7 mouse cellular contexts compared by ENCODE assay signal in the genomic region with DNA sequence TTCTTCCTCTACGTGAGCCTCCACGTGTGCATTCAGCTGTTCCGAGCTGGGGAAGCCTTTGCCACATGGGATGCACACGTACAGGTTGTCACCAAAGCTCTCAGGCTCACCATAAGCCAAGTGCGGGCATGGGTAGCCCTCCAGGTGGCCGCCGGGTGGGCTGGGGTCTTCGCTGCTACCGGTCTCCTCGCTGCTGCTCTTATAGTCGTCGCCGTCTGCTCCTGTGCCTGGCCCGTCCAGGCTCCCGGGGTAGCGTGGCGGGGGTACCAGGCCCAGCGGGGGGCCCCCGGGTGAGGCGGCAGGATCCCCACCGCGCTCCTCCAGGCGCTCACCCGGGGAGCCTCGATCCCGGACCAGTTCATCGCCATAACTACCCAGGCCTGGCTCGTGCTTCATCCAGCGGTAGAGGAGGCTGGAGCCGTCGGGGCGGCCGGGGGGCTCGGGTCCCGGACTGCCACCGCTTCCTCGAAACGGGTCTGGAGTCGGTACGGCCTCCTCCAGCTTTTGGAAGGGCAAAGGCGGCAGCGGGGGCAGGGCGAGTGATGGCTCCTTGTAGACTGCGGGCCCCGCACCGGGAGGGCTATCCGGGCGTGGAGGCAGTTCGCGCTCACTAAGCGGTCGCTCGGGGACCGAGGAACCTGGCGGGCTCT. TPM values are rescaled to one million over a fixed set of nuclear protein-coding genes. Genes with fewer than 3 reads are reported as not detected.
DNase-seq lines count a peak whose midpoint lies in the region; ATAC-seq and TF ChIP-seq lines count a peak whose summit lies in the region.

No protein-coding gene starts in this region.

- no peak for ATAC-seq in forebrain, embryonic 15.5 days (replicated peaks)
- ATAC-seq in intestine, embryonic 14.5 days (replicated peaks; ENCODE audit: low FRiP score, low TSS enrichment, low read depth) = no peak
- no peak for ATAC-seq in midbrain, embryonic 14.5 days (ENCODE audit: low FRiP score, low TSS enrichment)

- peak overlapping the region; percentile 25 for H3K9ac ChIP-seq in forebrain, embryonic 15.5 days (replicated peaks)
- H3K9ac ChIP-seq in intestine, embryonic 14.5 days (ENCODE audit: low read length) = peak overlapping the region; percentile 92
- no peak overlapping the region for H3K9ac ChIP-seq in midbrain, embryonic 14.5 days (replicated peaks; ENCODE audit: low read length)

- peaks cover 34% of the 10 kb centered on the region for H3K27me3 ChIP-seq in spleen, adult 2 months (ENCODE audit: control insufficient read depth, insufficient read depth, low read length)
- H3K27me3 ChIP-seq in forebrain, embryonic 15.5 days = peaks cover 66% of the 10 kb centered on the region
- H3K27me3 ChIP-seq in intestine, embryonic 14.5 days (replicated peaks; ENCODE audit: control insufficient read depth, insufficient read depth, low read length) = peaks cover 37% of the 10 kb centered on the region
- peaks cover 78% of the 10 kb centered on the region for H3K27me3 ChIP-seq in midbrain, embryonic 14.5 days (ENCODE audit: control insufficient read depth, insufficient read depth, low read length)

- peaks cover 10% of the 10 kb centered on the region for H3K36me3 ChIP-seq in spleen, adult 2 months (ENCODE audit: control insufficient read depth, insufficient read depth, low read length)
- peaks cover 8% of the 10 kb centered on the region; the same call in 1 of the 2 replicates for H3K36me3 ChIP-seq in forebrain, embryonic 15.5 days
- peaks cover 49% of the 10 kb centered on the region for H3K36me3 ChIP-seq in intestine, embryonic 14.5 days (ENCODE audit: control insufficient read depth, insufficient read depth, low read length)
- H3K36me3 ChIP-seq in midbrain, embryonic 14.5 days (ENCODE audit: control insufficient read depth, insufficient read depth, low read length) = peaks cover 25% of the 10 kb centered on the region

- peaks cover 42% of the 10 kb centered on the region for H3K4me1 ChIP-seq in spleen, adult 2 months (ENCODE audit: control insufficient read depth, insufficient read depth, insufficient read length)
- peaks cover 58% of the 10 kb centered on the region for H3K4me1 ChIP-seq in forebrain, embryonic 15.5 days
- H3K4me1 ChIP-seq in intestine, embryonic 14.5 days (replicated peaks; ENCODE audit: control insufficient read depth, insufficient read depth, low read length) = peaks cover 34% of the 10 kb centered on the region
- H3K4me1 ChIP-seq in midbrain, embryonic 14.5 days (ENCODE audit: control insufficient read depth, insufficient read depth, low read length) = peaks cover 16% of the 10 kb centered on the region

- H3K27ac ChIP-seq in spleen, adult 2 months (ENCODE audit: insufficient read depth, low read length) = 0 out of 2 replicates have a peak overlapping the region, but pooled peaks have one; percentile 29
- H3K27ac ChIP-seq in forebrain, embryonic 15.5 days (replicated peaks) = no peak overlapping the region
- H3K27ac ChIP-seq in intestine, embryonic 14.5 days (ENCODE audit: low read depth) = peak overlapping the region; percentile 95
- H3K27ac ChIP-seq in midbrain, embryonic 14.5 days (replicated peaks; ENCODE audit: low read depth, low read length) = no peak overlapping the region

- peak overlapping the region; percentile 86 for H3K4me2 ChIP-seq in forebrain, embryonic 15.5 days (replicated peaks)
- peak overlapping the region; percentile 77 for H3K4me2 ChIP-seq in intestine, embryonic 14.5 days (ENCODE audit: low read length)
- H3K4me2 ChIP-seq in midbrain, embryonic 14.5 days (ENCODE audit: low read length) = peak overlapping the region; percentile 76

- no peak for TF ChIP-seq CTCF in spleen, adult 2 months (IDR thresholded peaks at IDR 0.05; ENCODE audit: extremely low read depth, insufficient read depth, insufficient read length, insufficient replicate concordance)

- peak overlapping the region; percentile 5; the same call in 1 of the 2 replicates for H3K4me3 ChIP-seq in spleen, adult 2 months (ENCODE audit: extremely low read depth, insufficient read depth, insufficient read length)
- peak overlapping the region; percentile 45 for H3K4me3 ChIP-seq in forebrain, embryonic 15.5 days
- peak overlapping the region; percentile 65 for H3K4me3 ChIP-seq in intestine, embryonic 14.5 days (ENCODE audit: low read depth, low read length)
- peak overlapping the region; percentile 42 for H3K4me3 ChIP-seq in midbrain, embryonic 14.5 days (replicated peaks; ENCODE audit: low read depth, low read length)

- no peak for TF ChIP-seq POLR2A in spleen, adult 2 months (IDR thresholded peaks at IDR 0.05; ENCODE audit: low read depth, low read length)

- DNase-seq in spleen, adult 2 months (ENCODE audit: low read depth in 1 of 2, low spot score in 2 of 2) = no peak
- DNase-seq in spleen, postnatal 36 days (ENCODE audit: low spot score in 2 of 2) = no peak
- no peak for DNase-seq in intestine, embryonic 14.5 days (ENCODE audit: low spot score)
- no peak for DNase-seq in midbrain, embryonic 14.5 days
- no peak for DNase-seq in urinary bladder, adult 2 months (ENCODE audit: low spot score)
- DNase-seq in cerebellum, adult 8-10 months = no peak

- H3K9me3 ChIP-seq in forebrain, embryonic 15.5 days = no peaks in the 10 kb centered on the region
- no peaks in the 10 kb centered on the region for H3K9me3 ChIP-seq in intestine, embryonic 14.5 days (ENCODE audit: control insufficient read depth, low read length)
- no peaks in the 10 kb centered on the region for H3K9me3 ChIP-seq in midbrain, embryonic 14.5 days (ENCODE audit: control insufficient read depth, low read length)

- WGBS in spleen, adult 2 months = 19% methylated on average over 55 of the region's 55 CpGs
- 4% methylated on average over 55 of the region's 55 CpGs for WGBS in forebrain, embryonic 15.5 days
- 10% methylated on average over 54 of the region's 55 CpGs for WGBS in intestine, embryonic 14.5 days
- 2% methylated on average over 55 of the region's 55 CpGs for WGBS in midbrain, embryonic 14.5 days

RNA-seq across cellular contexts. Expression of a gene that starts 3.0 kb away (rescaled TPM):
- 9.2 and 13.2 TPM in 2 replicates for polyA plus RNA-seq in spleen, adult 2 months (2012; rRNA removed)
- 2.1 and 2.2 TPM in 2 replicates for polyA plus RNA-seq in forebrain, embryonic 15.5 days (2015; fragmentation: Nextera tagmentation; extraction: Ambion mirVana)
- polyA plus RNA-seq in intestine, embryonic 14.5 days (2014; fragmentation: Nextera tagmentation; extraction: Ambion mirVana) = 13.0 and 14.5 TPM in 2 replicates
- polyA plus RNA-seq in midbrain, embryonic 14.5 days (2014; fragmentation: Nextera tagmentation; extraction: Ambion mirVana) = 0.66 and 0.92 TPM in 2 replicates
- 16.9 and 20.7 TPM in 2 replicates for polyA plus RNA-seq in urinary bladder, adult 2 months (2012; rRNA removed)

RNA-seq across cellular contexts. Expression of a gene that starts 12.3 kb away (rescaled TPM):
- polyA plus RNA-seq in spleen, adult 2 months (2012; rRNA removed) = 17.2 and 18.4 TPM in 2 replicates
- 15.4 and 21.6 TPM in 2 replicates for polyA plus RNA-seq in forebrain, embryonic 15.5 days (2015; fragmentation: Nextera tagmentation; extraction: Ambion mirVana)
- polyA plus RNA-seq in intestine, embryonic 14.5 days (2014; fragmentation: Nextera tagmentation; extraction: Ambion mirVana) = 29.9 and 32.2 TPM in 2 replicates
- 15.4 and 20.2 TPM in 2 replicates for polyA plus RNA-seq in midbrain, embryonic 14.5 days (2014; fragmentation: Nextera tagmentation; extraction: Ambion mirVana)
- 16.0 and 19.9 TPM in 2 replicates for polyA plus RNA-seq in urinary bladder, adult 2 months (2012; rRNA removed)

RNA-seq across cellular contexts. Expression of a gene that starts 24.7 kb away (rescaled TPM):
- polyA plus RNA-seq in spleen, adult 2 months (2012; rRNA removed) = 29.2 and 33.3 TPM in 2 replicates
- polyA plus RNA-seq in forebrain, embryonic 15.5 days (2015; fragmentation: Nextera tagmentation; extraction: Ambion mirVana) = 14.8 and 16.2 TPM in 2 replicates
- polyA plus RNA-seq in intestine, embryonic 14.5 days (2014; fragmentation: Nextera tagmentation; extraction: Ambion mirVana) = 27.9 and 31.5 TPM in 2 replicates
- polyA plus RNA-seq in midbrain, embryonic 14.5 days (2014; fragmentation: Nextera tagmentation; extraction: Ambion mirVana) = 13.7 and 14.8 TPM in 2 replicates
- polyA plus RNA-seq in urinary bladder, adult 2 months (2012; rRNA removed) = 20.1 and 26.6 TPM in 2 replicates

RNA-seq across cellular contexts. Expression of a gene that starts 27.3 kb away (rescaled TPM):
- polyA plus RNA-seq in spleen, adult 2 months (2012; rRNA removed) = 11.1 and 12.7 TPM in 2 replicates
- 5.6 and 6.9 TPM in 2 replicates for polyA plus RNA-seq in forebrain, embryonic 15.5 days (2015; fragmentation: Nextera tagmentation; extraction: Ambion mirVana)
- polyA plus RNA-seq in intestine, embryonic 14.5 days (2014; fragmentation: Nextera tagmentation; extraction: Ambion mirVana) = 1.6 and 2.0 TPM in 2 replicates
- polyA plus RNA-seq in midbrain, embryonic 14.5 days (2014; fragmentation: Nextera tagmentation; extraction: Ambion mirVana) = 16.5 and 17.4 TPM in 2 replicates
- polyA plus RNA-seq in urinary bladder, adult 2 months (2012; rRNA removed) = 23.3 and 34.8 TPM in 2 replicates

Comparison
In these comparisons a context has a peak if more than half of its experiments do, and no peak if none do; other contexts are left out.
1. H3K27ac ChIP-seq: peak in spleen, adult 2 months (single experiment) and intestine, embryonic 14.5 days (single experiment); none in forebrain, embryonic 15.5 days (single experiment) and midbrain, embryonic 14.5 days (single experiment).
2. H3K4me3 ChIP-seq: peak in every context shown above with its lines; median percentile 65 in intestine, embryonic 14.5 days; 45 in forebrain, embryonic 15.5 days; 42 in midbrain, embryonic 14.5 days; 5 in spleen, adult 2 months.
3. Peak in every context shown above with its lines, with median percentiles within 50 percentile points of each other: H3K4me2 ChIP-seq.